Mouse (Mus musculus) hindbrain, embryonic 14.5 days (tissue): ENCODE results near the gene Prdm16. TPM values are rescaled to one million over a fixed set of nuclear protein-coding genes. Genes with fewer than 3 reads are reported as not detected.

ENCODE experiments used
- ATAC-seq: fragments of 200-750 bp; cut with Nextera tagmentation; 2 replicates; pipeline ENCODE4 v1.8.0; 2017; ENCODE audit warnings: moderate number of reproducible peaks, mild to moderate bottlenecking, moderate TSS enrichment, moderate library complexity; ENCODE audit not compliant: low FRiP score
- DNase-seq: peaks from one replicate; pipeline ENCODE4 v3.0.0-alpha.2; 2015; ENCODE audit warnings: low spot score
- H3K27ac ChIP-seq: fragments of 300-500 bp; sonication (generic); 2 replicates; pipeline ENCODE4 v1.5.1; 2014; ENCODE audit warnings: mild to moderate bottlenecking, moderate library complexity
- H3K27me3 ChIP-seq: fragments of 300-500 bp; sonication (generic); 2 replicates; pipeline ENCODE4 v1.6.1; 2014; ENCODE audit warnings: mild to moderate bottlenecking, low read length, mixed read lengths; ENCODE audit not compliant: control insufficient read depth, insufficient read depth
- H3K36me3 ChIP-seq: fragments of 300-500 bp; sonication (generic); replicated peaks from 2 replicates; pipeline ENCODE4 v1.6.1; 2014; ENCODE audit not compliant: control insufficient read depth, insufficient read depth
- H3K4me1 ChIP-seq: fragments of 300-500 bp; sonication (generic); replicated peaks from 2 replicates; pipeline ENCODE4 v1.6.1; 2014; ENCODE audit warnings: antibody characterized with exemption, low read length, mixed read lengths; ENCODE audit not compliant: control insufficient read depth, insufficient read depth
- H3K4me2 ChIP-seq: fragments of 300-500 bp; sonication (generic); replicated peaks from 2 replicates; pipeline ENCODE4 v1.6.1; 2014; ENCODE audit warnings: mild to moderate bottlenecking, moderate library complexity
- H3K4me3 ChIP-seq: fragments of 300-500 bp; sonication (generic); replicated peaks from 2 replicates; pipeline ENCODE4 v1.5.1; 2014; ENCODE audit warnings: mild to moderate bottlenecking, low read length
- H3K9ac ChIP-seq: fragments of 300-500 bp; sonication (generic); 2 replicates; pipeline ENCODE4 v1.6.1; 2014
- H3K9me3 ChIP-seq: fragments of 300-500 bp; sonication (generic); 2 replicates; pipeline ENCODE4 v1.6.1; 2016; ENCODE audit warnings: low read length; ENCODE audit not compliant: control insufficient read depth
- WGBS: fragments of 180-500 bp; shearing (Covaris S2); extraction: QIAGEN DNeasy Blood & Tissue Kit; methylation state at CpG from one replicate; pipeline ENCODE4 v1.1.7; 2014; 5-methylcytosine and 5-hydroxymethylcytosine counted together
- polyA plus RNA-seq: library from polyadenylated mRNA; unstranded; fragments of >200 nt; fragmentation: Nextera tagmentation; extraction: Ambion mirVana; gene quantifications from 2 replicates; pipeline ENCODE4 v1.2.1, GENCODE M21; 2014

Gene Prdm16
- polyA plus RNA-seq, 1 experiment from 2014 or later: 15.6 TPM

DNA sequence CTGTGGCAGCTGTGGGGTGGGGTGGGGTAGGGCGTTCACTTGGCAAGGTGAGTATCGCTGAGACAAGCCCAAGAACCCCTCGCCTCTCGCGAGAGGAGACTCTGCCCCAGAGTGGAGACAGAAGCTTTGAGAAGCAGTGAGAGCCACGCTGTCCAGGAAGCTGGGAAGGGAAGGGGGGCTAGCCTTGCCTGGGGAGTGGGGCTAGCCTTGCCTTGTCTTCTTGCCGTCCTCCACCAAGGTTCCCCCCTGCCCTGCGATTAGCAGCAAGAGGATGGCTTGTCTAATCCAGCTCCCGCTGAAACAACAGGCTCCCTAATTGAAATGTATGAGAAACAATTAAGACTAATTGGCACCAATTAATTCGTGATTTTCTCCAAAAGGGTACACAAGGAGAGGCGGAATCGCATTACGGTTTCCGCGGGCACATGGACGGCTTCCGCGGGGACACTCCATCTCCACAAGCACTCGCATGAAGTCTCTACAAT, 227.4 kb downstream of the Prdm16 start:
- 43% methylated on average over 19 of the region's 19 CpGs for WGBS
- ATAC-seq (peak; percentile 31; the same call in 1 of the 2 replicates), DNase-seq (peak; percentile 73)
- Histone ChIP-seq H3K4me1 (0 out of 2 replicates have a peak, but pooled peaks cover 4% of the 10 kb centered on the region), H3K27ac (no peak overlapping the region), H3K36me3 (no peaks in the 10 kb centered on the region), H3K9ac (no peak overlapping the region), H3K4me3 (no peak overlapping the region), H3K9me3 (no peaks in the 10 kb centered on the region), H3K4me2 (no peak overlapping the region), H3K27me3 (peaks cover 18% of the 10 kb centered on the region)

- Histone ChIP-seq H3K27ac (no peak overlapping the region), H3K4me3 (no peak overlapping the region), H3K27me3 (0 out of 2 replicates have a peak, but pooled peaks cover 8% of the 10 kb centered on the region), H3K36me3 (no peaks in the 10 kb centered on the region), H3K4me2 (no peak overlapping the region), H3K4me1 (peaks cover 28% of the 10 kb centered on the region), H3K9me3 (no peaks in the 10 kb centered on the region), H3K9ac (no peak overlapping the region)
- WGBS: 10% methylated on average over 4 of the region's 4 CpGs
- DNase-seq (no peak), ATAC-seq (no peak)
These were observed 233.7 kb downstream of the Prdm16 start for GRCm38 (mm10) chr4:154402948-154403347.

- Histone ChIP-seq H3K4me2 (no peak overlapping the region), H3K36me3 (no peaks in the 10 kb centered on the region), H3K9me3 (no peaks in the 10 kb centered on the region), H3K4me3 (no peak overlapping the region), H3K27ac (no peak overlapping the region), H3K27me3 (0 out of 2 replicates have a peak, but pooled peaks cover 8% of the 10 kb centered on the region), H3K9ac (no peak overlapping the region), H3K4me1 (peaks cover 28% of the 10 kb centered on the region)
- 50% methylated on average over 10 of the region's 10 CpGs for WGBS
- DNase-seq (no peak), ATAC-seq (no peak)
These were observed 234.4 kb downstream of the Prdm16 start for GRCm38 (mm10) chr4:154401982-154402932.

DNA sequence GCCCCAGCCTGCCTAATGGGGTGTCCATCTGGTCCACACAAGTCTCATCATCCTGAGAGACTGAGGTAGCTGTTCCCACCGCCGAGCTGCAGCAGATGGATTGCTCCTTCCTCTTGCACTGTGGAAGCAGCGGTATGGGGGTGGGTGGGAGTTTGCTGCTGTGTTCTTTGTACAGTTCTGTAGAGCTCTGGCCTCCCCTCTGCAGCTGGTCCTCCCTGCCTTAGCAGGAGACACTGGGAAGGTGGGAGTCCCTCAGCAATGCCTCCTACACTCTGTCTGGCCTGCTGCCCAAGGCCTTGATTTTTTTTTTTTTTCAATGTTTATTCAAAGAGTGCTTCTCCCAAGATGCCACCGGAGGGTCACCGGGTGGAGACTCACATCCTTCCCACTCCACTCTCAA, 235.3 kb downstream of the Prdm16 start:
- no peak overlapping the region for H3K4me3 ChIP-seq

DNA sequence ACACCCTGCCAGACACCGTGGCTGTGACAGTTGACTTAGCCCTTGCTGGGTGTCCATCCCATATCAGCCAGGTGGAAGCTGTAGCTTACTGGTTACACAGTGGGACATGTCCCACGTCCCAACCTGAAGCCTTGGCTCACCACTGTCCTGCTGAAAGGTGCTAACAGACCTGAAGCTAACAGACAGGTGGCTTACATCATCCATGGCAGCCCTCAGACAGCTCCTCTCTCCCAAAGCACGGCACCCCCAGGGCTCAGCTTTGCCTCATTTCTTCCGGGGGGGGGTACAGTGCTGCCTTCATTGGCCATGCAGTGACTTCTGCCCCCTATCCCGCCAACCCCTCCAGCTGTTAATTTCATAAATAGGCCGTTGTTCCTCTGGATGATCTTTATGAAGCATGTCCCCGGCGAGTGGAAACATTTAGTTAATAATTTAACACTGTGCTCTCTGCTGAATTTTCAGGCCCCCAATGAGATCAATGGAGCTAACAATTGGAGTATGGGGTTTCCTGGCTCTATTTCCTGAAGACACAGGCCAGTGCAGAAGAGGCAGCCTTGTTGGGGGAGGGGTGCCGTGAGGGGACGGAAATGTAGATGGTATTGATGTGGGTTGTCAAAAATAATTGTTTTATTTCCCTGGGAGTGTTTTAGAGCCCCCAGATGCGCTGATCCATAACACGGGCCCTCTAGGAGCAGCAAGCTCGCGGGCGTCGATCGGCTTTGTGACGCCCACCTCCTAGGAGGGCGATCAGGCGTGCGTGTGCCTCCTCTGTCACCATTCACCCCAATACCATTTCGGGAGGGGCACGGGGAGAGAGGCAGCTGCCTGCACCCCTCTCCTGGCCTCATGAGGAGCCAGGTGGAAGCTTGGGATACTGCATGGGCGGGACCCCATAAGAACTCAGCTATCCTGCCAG, 236.2 kb downstream of the Prdm16 start:
- no peak for DNase-seq
- Histone ChIP-seq H3K9me3 (no peaks in the 10 kb centered on the region), H3K4me3 (no peak overlapping the region), H3K9ac (no peak overlapping the region; the same call in 1 of the 2 replicates), H3K27ac (no peak overlapping the region), H3K4me1 (peaks cover 28% of the 10 kb centered on the region), H3K4me2 (no peak overlapping the region), H3K36me3 (no peaks in the 10 kb centered on the region), H3K27me3 (no peaks in the 10 kb centered on the region)
- 64% methylated on average over 24 of the region's 24 CpGs for whole genome bisulfite sequencing
- ATAC-seq: no peak

More for the DNA sequence above, 235.3 kb downstream of the Prdm16 start:
- H3K27me3 ChIP-seq: 0 out of 2 replicates have a peak, but pooled peaks cover 4% of the 10 kb centered on the region
- H3K4me2 ChIP-seq: no peak overlapping the region
- no peaks in the 10 kb centered on the region for H3K9me3 ChIP-seq
- no peak overlapping the region for H3K27ac ChIP-seq
- DNase-seq (no peak), ATAC-seq (no peak)
- 35% methylated on average over 5 of the region's 5 CpGs for WGBS
- no peak overlapping the region for H3K9ac ChIP-seq
- H3K36me3 ChIP-seq: no peaks in the 10 kb centered on the region
- H3K4me1 ChIP-seq: peaks cover 28% of the 10 kb centered on the region

DNA sequence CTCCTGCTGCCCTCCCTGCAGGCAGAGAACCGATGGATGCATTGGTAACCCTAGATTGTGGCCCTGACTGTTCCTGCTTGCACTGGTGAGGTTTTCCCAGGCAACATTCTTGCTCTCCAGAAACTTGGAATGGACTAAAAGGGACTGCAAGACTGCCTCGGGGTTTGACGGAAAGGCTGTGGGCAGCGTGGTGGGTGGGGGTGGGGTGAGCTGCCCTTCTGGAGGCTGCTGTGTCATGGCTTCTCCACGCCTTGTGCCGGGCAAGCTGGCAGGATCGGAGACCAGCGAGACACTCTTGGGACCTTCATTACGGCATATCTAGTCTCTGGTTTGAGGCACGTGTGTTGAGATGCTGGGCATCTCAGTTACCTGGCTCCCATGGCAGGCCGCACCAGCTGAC, 237.0 kb downstream of the Prdm16 start:
- 76% methylated on average over 11 of the region's 11 CpGs for WGBS
- no peak overlapping the region for H3K27ac ChIP-seq
- no peak overlapping the region for H3K4me2 ChIP-seq
- no peak for DNase-seq
- no peak overlapping the region for H3K4me3 ChIP-seq
- H3K4me1 ChIP-seq: peaks cover 28% of the 10 kb centered on the region
- H3K9me3 ChIP-seq: no peaks in the 10 kb centered on the region
- no peak for ATAC-seq
- H3K27me3 ChIP-seq: no peaks in the 10 kb centered on the region
- H3K36me3 ChIP-seq: no peaks in the 10 kb centered on the region
- no peak overlapping the region for H3K9ac ChIP-seq

- Histone ChIP-seq H3K9ac (no peak overlapping the region), H3K9me3 (no peaks in the 10 kb centered on the region), H3K4me2 (no peak overlapping the region), H3K36me3 (no peaks in the 10 kb centered on the region), H3K27ac (no peak overlapping the region), H3K27me3 (no peaks in the 10 kb centered on the region), H3K4me1 (peaks cover 31% of the 10 kb centered on the region), H3K4me3 (no peak overlapping the region)
- ATAC-seq: peak; percentile 46; the same call in 1 of the 2 replicates
- no peak for DNase-seq
- 76% methylated on average over 14 of the region's 14 CpGs for WGBS
These were observed 239.9 kb downstream of the Prdm16 start for GRCm38 (mm10) chr4:154396652-154397301.

DNA sequence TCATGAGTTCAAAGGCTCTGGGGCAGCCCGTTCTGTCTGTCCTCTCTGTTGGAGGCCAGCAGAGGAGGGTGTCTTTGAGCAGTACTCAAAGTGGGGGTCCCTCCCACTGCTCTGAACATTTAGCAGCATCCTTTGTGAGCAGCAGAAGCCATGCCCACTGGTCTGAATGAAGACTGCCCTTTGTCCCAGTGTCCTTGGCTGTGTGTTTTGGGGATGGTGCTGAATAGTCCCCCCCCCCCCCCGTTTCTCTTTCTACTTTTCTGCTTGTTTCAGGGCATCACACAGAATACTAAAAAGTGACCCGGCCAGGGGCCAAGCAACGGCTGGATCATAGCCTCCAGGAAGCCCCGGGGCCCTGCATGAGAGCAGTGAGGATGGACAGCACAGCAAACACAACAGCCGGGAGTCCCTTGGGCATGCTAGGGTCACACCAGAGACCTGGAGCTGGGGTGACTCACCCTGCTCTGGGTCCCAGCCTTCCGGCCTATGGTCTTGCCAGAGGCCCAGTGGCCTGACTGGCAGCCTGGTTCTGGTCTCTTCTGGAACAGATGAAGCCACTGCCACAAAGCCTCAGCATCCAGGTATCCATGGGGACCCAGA, 242.4 kb downstream of the Prdm16 start:
- Histone ChIP-seq H3K27me3 (no peaks in the 10 kb centered on the region), H3K4me2 (no peak overlapping the region), H3K9me3 (no peaks in the 10 kb centered on the region), H3K4me3 (no peak overlapping the region), H3K4me1 (peaks cover 37% of the 10 kb centered on the region), H3K27ac (no peak overlapping the region), H3K9ac (no peak overlapping the region), H3K36me3 (no peaks in the 10 kb centered on the region)
- 43% methylated on average over 7 of the region's 7 CpGs for WGBS
- 0 out of 2 replicates have a peak, but pooled peaks have one; percentile 5 for ATAC-seq
- no peak for DNase-seq
